Mouse (Mus musculus): ENCODE results near the gene Krt2. TPM values are rescaled to one million over a fixed set of nuclear protein-coding genes. Genes with fewer than 3 reads are reported as not detected.

The Krt2 gene
- total and polyA plus RNA-seq, 3 experiments = not detected

GRCm38 (mm10) chr15:101845971-101846403, 28.0 kb upstream of the Krt2 start:
- Histone ChIP-seq H3K9me3 (replicated peaks; ENCODE audit: insufficient read depth, low read length) (no peaks in the 10 kb centered on the region), H3K36me3 (ENCODE audit: control insufficient read depth in 1 of 2, insufficient read depth in 2 of 2, low read length in 2 of 2) (no peaks in the 10 kb centered on the region), H3K4me1 (ENCODE audit: control insufficient read depth in 1 of 2, insufficient read depth in 2 of 2, low read length in 2 of 2) (no peaks in the 10 kb centered on the region), H3K27me3 (ENCODE audit: control insufficient read depth in 1 of 2, insufficient read depth in 2 of 2, low read length in 2 of 2) (peaks cover 0 to 4% of the 10 kb centered on the region in 2 experiments; a peak in 2 of 4 replicates), H3K27ac (ENCODE audit: control insufficient read depth, low read depth, low read length) (no peak overlapping the region), H3K4me3 (ENCODE audit: control insufficient read depth in 1 of 2, insufficient read depth in 1 of 2, low read depth in 2 of 2, low read length in 2 of 2) (no peak overlapping the region), H3K79me2 (ENCODE audit: control insufficient read depth, insufficient read depth, low read length, poor library complexity) (no peaks in the 10 kb centered on the region), H3K9ac (ENCODE audit: control insufficient read depth, low read depth, low read length, poor library complexity, severe bottlenecking) (no peak overlapping the region)
- no peak for DNase-seq (ENCODE audit: low read depth, low spot score)
- TF ChIP-seq CHD2 (IDR thresholded peaks at IDR 0.05; ENCODE audit: low read length) = no peak
- no peak for TF ChIP-seq TBP (IDR thresholded peaks at IDR 0.05; ENCODE audit: low read depth, low read length)
- no peak for TF ChIP-seq GABPA (IDR thresholded peaks at IDR 0.05; ENCODE audit: low read depth, low read length)
- no peak for TF ChIP-seq USF2 (IDR thresholded peaks at IDR 0.05; ENCODE audit: borderline replicate concordance in 1 of 2, insufficient read depth in 1 of 2, low read depth in 1 of 2, low read length in 2 of 2)
- TF ChIP-seq POLR2AphosphoS5 (IDR thresholded peaks at IDR 0.05; ENCODE audit: borderline replicate concordance, low read depth, low read length) = no peak
- TF ChIP-seq MAX (IDR thresholded peaks at IDR 0.05; ENCODE audit: low read length) = no peak
- TF ChIP-seq ZKSCAN1 (IDR thresholded peaks at IDR 0.05; ENCODE audit: low read depth, low read length) = no peak
- TF ChIP-seq POLR2AphosphoS2 (IDR thresholded peaks at IDR 0.05; ENCODE audit: low read length) = no peak
- TF ChIP-seq MAZ (IDR thresholded peaks at IDR 0.05; ENCODE audit: low read depth, low read length) = no peak
- TF ChIP-seq RCOR1 (IDR thresholded peaks at IDR 0.05; ENCODE audit: low read depth, low read length) = no peak
- no peak for TF ChIP-seq E2F4 (IDR thresholded peaks at IDR 0.05; ENCODE audit: borderline replicate concordance, low read depth, low read length)
- TF ChIP-seq NELFE (IDR thresholded peaks at IDR 0.05; ENCODE audit: low read depth, low read length) = no peak

GRCm38 (mm10) chr15:101843192-101843591, 25.2 kb upstream of the Krt2 start:
- Histone ChIP-seq H3K36me3 (ENCODE audit: control insufficient read depth in 1 of 2, insufficient read depth in 2 of 2, low read length in 2 of 2) (no peaks in the 10 kb centered on the region), H3K4me3 (ENCODE audit: control insufficient read depth in 1 of 2, insufficient read depth in 1 of 2, low read depth in 2 of 2, low read length in 2 of 2) (no peak overlapping the region), H3K9ac (ENCODE audit: control insufficient read depth, low read depth, low read length, poor library complexity, severe bottlenecking) (no peak overlapping the region), H3K27me3 (ENCODE audit: control insufficient read depth in 1 of 2, insufficient read depth in 2 of 2, low read length in 2 of 2) (0 out of 4 replicates have a peak, but pooled peaks cover 0 to 1% of the 10 kb centered on the region in 2 experiments), H3K4me1 (ENCODE audit: control insufficient read depth in 1 of 2, insufficient read depth in 2 of 2, low read length in 2 of 2) (no peaks in the 10 kb centered on the region), H3K27ac (ENCODE audit: control insufficient read depth, low read depth, low read length) (no peak overlapping the region), H3K9me3 (replicated peaks; ENCODE audit: insufficient read depth, low read length) (no peaks in the 10 kb centered on the region), H3K79me2 (ENCODE audit: control insufficient read depth, insufficient read depth, low read length, poor library complexity) (no peaks in the 10 kb centered on the region)
- DNase-seq (ENCODE audit: low read depth, low spot score) = no peak
- TF ChIP-seq TBP (IDR thresholded peaks at IDR 0.05; ENCODE audit: low read depth, low read length) (no peak), SIN3A (IDR thresholded peaks at IDR 0.05; ENCODE audit: low read length) (no peak), POLR2AphosphoS5 (IDR thresholded peaks at IDR 0.05; ENCODE audit: borderline replicate concordance, low read depth, low read length) (no peak), MXI1 (IDR thresholded peaks at IDR 0.05; ENCODE audit: low read depth, low read length) (no peak), EP300 (IDR thresholded peaks at IDR 0.05; ENCODE audit: low read depth in 1 of 2, low read length in 2 of 2) (no peak), MEF2A (IDR thresholded peaks at IDR 0.05; ENCODE audit: extremely low read depth, insufficient replicate concordance, low read depth, low read length, poor library complexity, severe bottlenecking) (no peak), UBTF (IDR thresholded peaks at IDR 0.05; ENCODE audit: borderline replicate concordance, insufficient read depth, low read depth, low read length) (no peak), HCFC1 (IDR thresholded peaks at IDR 0.05; ENCODE audit: low read depth, low read length) (no peak), NRF1 (IDR thresholded peaks at IDR 0.05; ENCODE audit: insufficient read depth, low read depth, low read length, poor library complexity, severe bottlenecking) (no peak), MAFK (IDR thresholded peaks at IDR 0.05; ENCODE audit: borderline replicate concordance, low read depth, low read length) (no peak), CTCF (IDR thresholded peaks at IDR 0.05 in 2 of 3, conservative IDR thresholded peaks at IDR 0.05 in 1 of 3; ENCODE audit: control insufficient read depth in 1 of 3, insufficient read depth in 1 of 3, low read depth in 2 of 3, low read length in 3 of 3, poor library complexity in 1 of 3, severe bottlenecking in 1 of 3) (no peak), ZNF384 (IDR thresholded peaks at IDR 0.05; ENCODE audit: low read depth, low read length) (no peak), USF1 (IDR thresholded peaks at IDR 0.05; ENCODE audit: low read depth, low read length) (no peak), E2F4 (IDR thresholded peaks at IDR 0.05; ENCODE audit: borderline replicate concordance, low read depth, low read length) (no peak), ZC3H11A (IDR thresholded peaks at IDR 0.05; ENCODE audit: low read depth, low read length) (no peak), CHD1 (IDR thresholded peaks at IDR 0.05; ENCODE audit: low read depth, low read length) (no peak), TAL1 (IDR thresholded peaks at IDR 0.05; ENCODE audit: low read length) (no peak), ELF1 (IDR thresholded peaks at IDR 0.05; ENCODE audit: low read depth, low read length) (no peak)

Data from MEL (cell line).